Mouse (Mus musculus) intestine, embryonic 15.5 days (tissue): Measurements from ENCODE around the gene Apobr. TPM values are rescaled to one million over a fixed set of nuclear protein-coding genes. Genes with fewer than 3 reads are reported as not detected.

ENCODE experiments used
- ATAC-seq: fragments of 200-750 bp; cut with Nextera tagmentation; 2 replicates; pipeline ENCODE4 v1.8.0; 2017; ENCODE audit warnings: moderate TSS enrichment, moderate library complexity
- H3K27ac ChIP-seq: fragments of 300-500 bp; sonication (generic); 2 replicates; pipeline ENCODE4 v1.5.1; 2015; ENCODE audit warnings: mild to moderate bottlenecking, inconsistent platforms
- H3K27me3 ChIP-seq: fragments of 300-500 bp; sonication (generic); replicated peaks from 2 replicates; pipeline ENCODE4 v1.6.1; 2015; ENCODE audit warnings: inconsistent platforms
- H3K36me3 ChIP-seq: fragments of 300-500 bp; sonication (generic); 2 replicates; pipeline ENCODE4 v1.6.1; 2015; ENCODE audit warnings: inconsistent platforms
- H3K4me1 ChIP-seq: fragments of 300-500 bp; sonication (generic); replicated peaks from 2 replicates; pipeline ENCODE4 v1.6.1; 2015; ENCODE audit warnings: inconsistent platforms
- H3K4me2 ChIP-seq: fragments of 300-500 bp; sonication (generic); replicated peaks from 2 replicates; pipeline ENCODE4 v1.6.1; 2015; ENCODE audit warnings: mild to moderate bottlenecking, inconsistent platforms
- H3K4me3 ChIP-seq: fragments of 300-500 bp; sonication (generic); replicated peaks from 2 replicates; pipeline ENCODE4 v1.5.1; 2015; ENCODE audit warnings: inconsistent platforms
- H3K9ac ChIP-seq: fragments of 300-500 bp; sonication (generic); 2 replicates; pipeline ENCODE4 v1.6.1; 2015; ENCODE audit warnings: inconsistent platforms
- H3K9me3 ChIP-seq: fragments of 300-500 bp; sonication (generic); 2 replicates; pipeline ENCODE4 v1.6.1; 2016; ENCODE audit warnings: inconsistent platforms
- WGBS: fragments of 180-500 bp; shearing (Covaris S2); methylation state at CpG from one replicate; pipeline ENCODE4 v1.1.7; 2015; 5-methylcytosine and 5-hydroxymethylcytosine counted together
- polyA plus RNA-seq: library from polyadenylated mRNA; unstranded; fragments of >200 nt; fragmentation: Nextera tagmentation; extraction: Ambion mirVana; gene quantifications from 2 replicates; pipeline ENCODE4 v1.2.1, GENCODE M21; 2015

Gene Apobr
- polyA plus RNA-seq, 1 experiment from 2014 or later = 0.75 TPM

DNA sequence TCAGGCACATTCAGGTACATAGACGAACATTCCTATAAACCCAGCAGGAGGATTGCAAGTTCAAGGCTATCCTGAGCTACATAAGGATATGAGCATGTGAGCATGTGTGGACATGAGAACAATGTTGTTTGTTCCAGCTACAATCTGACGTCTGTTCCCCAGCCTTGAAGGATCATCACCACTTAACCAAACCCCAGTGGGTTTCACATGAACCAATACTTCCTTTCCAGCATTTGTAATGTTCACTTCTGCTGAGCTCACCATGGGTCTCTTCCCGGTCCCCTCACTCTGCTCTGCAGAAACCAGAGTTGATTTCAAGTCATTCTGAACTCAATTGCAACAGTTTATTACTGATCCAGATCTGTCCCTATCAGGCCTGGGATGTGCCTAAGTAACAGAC, 17.9 kb downstream of the Apobr start:
- Histone ChIP-seq H3K9me3 (no peaks in the 10 kb centered on the region), H3K36me3 (no peaks in the 10 kb centered on the region), H3K27me3 (no peaks in the 10 kb centered on the region), H3K4me1 (0 out of 2 replicates have a peak, but pooled peaks cover 3% of the 10 kb centered on the region), H3K4me2 (no peak overlapping the region), H3K9ac (no peak overlapping the region), H3K27ac (no peak overlapping the region), H3K4me3 (no peak overlapping the region)
- 75% methylated on average over 3 of the region's 3 CpGs for WGBS
- no peak for ATAC-seq

DNA sequence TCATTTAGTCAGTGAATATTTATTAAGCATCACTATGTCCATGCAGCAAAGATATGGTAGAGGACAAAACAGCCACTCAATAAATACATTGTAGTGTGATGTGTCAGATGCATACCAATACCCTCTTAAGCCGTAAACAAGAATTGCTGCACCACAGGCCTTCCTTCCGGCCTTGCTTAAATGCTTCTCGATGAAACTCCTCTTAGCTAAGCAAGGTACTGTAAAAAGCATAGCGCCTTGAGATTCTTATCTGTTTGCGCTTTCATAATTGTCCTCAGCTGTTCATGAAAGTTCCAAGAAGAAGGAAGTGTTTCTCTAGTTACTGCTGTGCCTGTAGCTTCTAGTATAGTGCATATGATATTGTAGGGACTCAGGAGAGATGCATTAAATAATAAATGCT, 21.9 kb downstream of the Apobr start:
- H3K4me1 ChIP-seq = 0 out of 2 replicates have a peak, but pooled peaks cover 3% of the 10 kb centered on the region
- no peaks in the 10 kb centered on the region for H3K27me3 ChIP-seq
- no peak overlapping the region for H3K27ac ChIP-seq
- H3K4me3 ChIP-seq = no peak overlapping the region
- no peak overlapping the region for H3K4me2 ChIP-seq
- no peaks in the 10 kb centered on the region for H3K36me3 ChIP-seq
- 0 out of 2 replicates have a peak, but pooled peaks have one; percentile 34 for ATAC-seq
- 66% methylated on average over 5 of the region's 5 CpGs for WGBS
- H3K9me3 ChIP-seq = no peaks in the 10 kb centered on the region
- no peak overlapping the region for H3K9ac ChIP-seq

DNA sequence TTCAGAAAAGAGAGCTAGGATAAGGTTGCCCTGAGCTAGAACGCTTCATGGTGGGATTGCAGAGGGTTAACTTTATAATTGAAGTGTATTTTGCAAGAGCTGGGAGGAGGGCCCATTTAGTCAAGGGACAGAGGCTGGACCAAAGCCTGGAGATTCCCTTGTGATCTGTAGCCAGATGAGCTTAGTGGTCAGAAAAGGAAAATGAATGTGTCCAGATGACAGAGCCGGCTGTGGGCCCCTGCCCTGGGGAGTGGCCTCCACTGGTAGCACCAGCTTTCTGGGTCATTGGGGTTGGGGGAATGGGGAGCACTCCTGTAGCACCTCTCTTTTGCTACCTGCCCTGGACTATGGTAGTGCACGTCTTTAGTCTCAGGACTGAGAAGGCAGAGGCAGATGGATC, 22.3 kb downstream of the Apobr start:
- H3K36me3 ChIP-seq = no peaks in the 10 kb centered on the region
- no peaks in the 10 kb centered on the region for H3K27me3 ChIP-seq
- H3K4me1 ChIP-seq = 0 out of 2 replicates have a peak, but pooled peaks cover 3% of the 10 kb centered on the region
- WGBS = 66% methylated on average over 3 of the region's 3 CpGs
- H3K9ac ChIP-seq = no peak overlapping the region
- no peak overlapping the region for H3K4me2 ChIP-seq
- no peak overlapping the region for H3K27ac ChIP-seq
- no peak for ATAC-seq
- H3K4me3 ChIP-seq = no peak overlapping the region
- H3K9me3 ChIP-seq = no peaks in the 10 kb centered on the region

DNA sequence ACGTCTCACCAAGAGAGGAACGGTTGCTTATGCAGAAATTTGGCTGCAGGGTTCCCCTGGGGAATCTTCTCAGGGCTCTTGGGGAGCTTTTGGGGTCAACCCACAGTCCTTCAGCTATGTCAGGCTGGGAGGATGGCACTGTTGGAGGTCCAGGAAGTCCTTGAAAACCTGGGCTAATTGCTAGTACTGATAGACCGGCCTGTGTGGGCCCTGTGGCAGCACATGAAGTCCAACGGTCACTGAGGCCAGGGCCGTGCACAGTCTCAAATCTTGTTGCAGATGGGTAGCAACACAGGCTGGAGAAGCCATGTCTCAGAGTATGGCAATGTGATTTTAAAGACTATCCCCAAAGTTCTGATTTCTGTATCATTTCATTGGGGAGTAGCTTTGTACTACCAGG, 23.1 kb downstream of the Apobr start:
- no peak for ATAC-seq
- Histone ChIP-seq H3K27me3 (no peaks in the 10 kb centered on the region), H3K4me3 (no peak overlapping the region), H3K36me3 (no peaks in the 10 kb centered on the region), H3K9me3 (no peaks in the 10 kb centered on the region), H3K9ac (no peak overlapping the region), H3K4me2 (no peak overlapping the region), H3K27ac (no peak overlapping the region), H3K4me1 (0 out of 2 replicates have a peak, but pooled peaks cover 3% of the 10 kb centered on the region)
- WGBS = 80% methylated on average over 5 of the region's 5 CpGs

DNA sequence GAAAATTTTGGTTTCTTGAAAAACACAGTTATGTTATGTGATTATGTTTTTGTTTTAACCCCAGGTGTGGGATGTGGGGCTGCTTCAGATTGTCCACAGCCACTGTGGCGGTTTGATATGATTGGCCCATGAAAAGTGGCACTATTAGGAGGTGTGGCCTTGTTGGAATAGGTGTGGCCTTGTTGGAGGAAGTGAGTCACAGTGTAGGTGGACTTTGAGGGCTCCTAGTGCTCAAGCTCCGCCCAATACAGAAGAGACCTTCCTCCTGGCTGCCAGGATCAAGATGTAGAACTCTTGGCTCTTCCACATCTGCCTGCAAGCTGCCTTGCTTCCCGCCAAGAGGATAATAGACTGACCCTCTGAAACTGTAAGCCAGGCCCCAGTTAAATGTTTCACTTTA, 28.0 kb downstream of the Apobr start:
- 81% methylated on average over 3 of the region's 3 CpGs for WGBS
- no peaks in the 10 kb centered on the region for H3K4me1 ChIP-seq
- no peak for ATAC-seq

DNA sequence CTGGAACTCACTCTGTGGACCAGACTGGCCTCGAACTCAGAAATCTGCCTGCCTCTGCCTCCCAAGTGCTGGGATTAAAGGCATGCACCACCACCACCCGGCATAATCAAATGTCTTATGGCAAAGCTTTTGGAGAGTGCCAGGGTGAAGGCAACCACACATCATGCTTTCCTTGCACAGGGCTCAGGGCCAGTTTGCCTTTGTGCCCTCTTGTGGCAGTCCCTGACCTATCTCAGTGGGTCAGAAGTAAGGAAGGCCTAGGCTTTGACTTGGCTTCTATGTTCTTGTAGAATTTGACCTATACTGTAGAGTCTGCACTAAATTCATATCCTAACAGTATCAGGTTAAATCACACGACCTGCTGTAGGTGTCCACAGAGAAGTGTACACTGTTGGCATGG, 32.0 kb downstream of the Apobr start:
- H3K4me1 ChIP-seq = no peaks in the 10 kb centered on the region

More for the DNA sequence above, 28.0 kb downstream of the Apobr start:
- Histone ChIP-seq H3K4me2 (no peak overlapping the region), H3K9ac (no peak overlapping the region), H3K9me3 (no peaks in the 10 kb centered on the region), H3K36me3 (no peaks in the 10 kb centered on the region), H3K27me3 (no peaks in the 10 kb centered on the region), H3K4me3 (no peak overlapping the region), H3K27ac (no peak overlapping the region)

DNA sequence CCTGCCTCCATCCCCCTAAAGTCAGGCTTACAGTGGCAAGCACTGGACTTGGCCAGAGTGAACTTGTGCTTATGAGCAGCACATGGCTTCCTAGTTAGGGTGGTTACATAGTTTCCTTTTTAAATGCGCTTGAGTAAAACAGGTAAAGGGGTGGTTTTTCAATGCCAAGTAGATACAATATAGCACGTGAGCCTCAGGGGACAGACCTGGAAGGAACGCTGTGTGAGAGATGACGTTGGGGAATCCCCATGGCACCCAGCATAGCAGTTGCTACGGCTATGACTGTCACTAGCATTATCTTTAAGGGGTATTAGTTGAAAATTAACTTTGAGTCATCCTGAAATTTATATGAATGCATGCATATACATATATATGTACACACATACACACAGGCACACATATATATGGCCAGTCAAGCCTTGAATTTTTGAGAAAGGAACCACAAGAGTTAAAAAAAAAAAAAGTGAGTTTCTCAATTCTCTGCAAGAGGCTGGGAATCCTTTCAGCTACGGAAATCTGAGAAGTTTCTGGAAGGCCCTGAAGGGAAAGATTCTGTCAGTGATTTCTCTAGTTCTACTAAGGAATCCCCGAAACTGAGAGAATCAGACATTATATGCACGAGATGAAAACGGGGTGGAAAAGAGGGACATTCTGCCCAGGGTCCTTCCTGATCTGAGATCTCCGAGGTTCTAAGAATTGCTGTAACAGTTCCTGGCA, 35.0 kb downstream of the Apobr start:
- no peak for ATAC-seq
- H3K4me2 ChIP-seq = no peak overlapping the region

More for the DNA sequence above, 32.0 kb downstream of the Apobr start:
- Histone ChIP-seq H3K9ac (no peak overlapping the region), H3K9me3 (no peaks in the 10 kb centered on the region), H3K4me3 (no peak overlapping the region), H3K4me2 (no peak overlapping the region), H3K27me3 (no peaks in the 10 kb centered on the region), H3K27ac (no peak overlapping the region), H3K36me3 (no peaks in the 10 kb centered on the region)
- 69% methylated on average over 3 of the region's 3 CpGs for WGBS
- ATAC-seq = no peak

DNA sequence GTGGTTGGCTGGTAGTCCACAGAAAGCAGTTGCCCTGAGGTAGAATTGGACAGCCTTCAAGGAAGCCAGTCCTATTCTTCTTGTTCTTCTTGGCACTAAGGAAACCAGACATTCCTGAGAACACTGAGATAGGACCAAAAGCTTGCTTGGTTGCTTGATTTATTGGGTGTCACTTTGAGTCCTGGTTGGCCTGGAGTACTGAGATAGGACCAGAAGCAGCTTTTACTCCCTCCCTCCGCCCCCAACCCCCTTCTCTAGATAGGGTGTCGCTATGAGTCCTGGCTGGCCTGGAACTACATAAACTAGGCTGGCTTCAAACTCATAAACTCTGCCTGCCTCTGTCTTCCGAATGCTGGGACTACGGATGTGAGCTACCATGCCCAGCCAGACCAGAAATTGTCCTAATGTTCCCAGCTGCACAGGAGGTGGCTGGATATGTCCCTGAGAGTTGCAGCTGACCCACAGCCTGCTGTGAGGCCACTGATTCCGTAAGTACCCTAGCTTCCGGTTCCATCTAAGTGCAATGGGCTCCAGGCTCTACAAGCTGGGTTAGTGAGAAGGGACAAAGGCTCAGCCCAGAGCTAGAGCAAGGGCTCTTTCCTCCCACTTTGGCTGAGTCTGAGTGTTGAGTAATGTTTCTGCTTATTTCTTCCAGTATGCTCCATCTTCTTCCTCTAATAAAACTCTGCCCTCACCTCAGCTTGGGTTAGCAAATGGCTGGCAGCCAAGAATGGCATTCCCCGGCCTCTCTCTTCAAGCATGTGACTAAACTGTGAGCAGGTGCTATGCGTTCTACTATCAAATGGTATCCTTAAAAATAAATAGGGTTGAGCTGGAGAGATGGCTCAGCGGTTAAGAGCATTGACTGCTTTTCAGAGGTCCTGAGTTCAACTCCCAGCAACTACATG, 37.0 kb downstream of the Apobr start:
- Histone ChIP-seq H3K9me3 (no peaks in the 10 kb centered on the region), H3K27me3 (no peaks in the 10 kb centered on the region), H3K4me1 (peaks cover 7% of the 10 kb centered on the region), H3K9ac (no peak overlapping the region; the same call in 1 of the 2 replicates), H3K36me3 (no peaks in the 10 kb centered on the region), H3K4me3 (no peak overlapping the region), H3K4me2 (no peak overlapping the region), H3K27ac (no peak overlapping the region)
- ATAC-seq = no peak
- 72% methylated on average over 9 of the region's 9 CpGs for WGBS

More for the DNA sequence above, 35.0 kb downstream of the Apobr start:
- Histone ChIP-seq H3K36me3 (no peaks in the 10 kb centered on the region), H3K27me3 (no peaks in the 10 kb centered on the region), H3K9ac (no peak overlapping the region), H3K4me3 (no peak overlapping the region), H3K27ac (no peak overlapping the region), H3K4me1 (no peaks in the 10 kb centered on the region), H3K9me3 (no peaks in the 10 kb centered on the region)
- WGBS = 73% methylated on average over 10 of the region's 10 CpGs

DNA sequence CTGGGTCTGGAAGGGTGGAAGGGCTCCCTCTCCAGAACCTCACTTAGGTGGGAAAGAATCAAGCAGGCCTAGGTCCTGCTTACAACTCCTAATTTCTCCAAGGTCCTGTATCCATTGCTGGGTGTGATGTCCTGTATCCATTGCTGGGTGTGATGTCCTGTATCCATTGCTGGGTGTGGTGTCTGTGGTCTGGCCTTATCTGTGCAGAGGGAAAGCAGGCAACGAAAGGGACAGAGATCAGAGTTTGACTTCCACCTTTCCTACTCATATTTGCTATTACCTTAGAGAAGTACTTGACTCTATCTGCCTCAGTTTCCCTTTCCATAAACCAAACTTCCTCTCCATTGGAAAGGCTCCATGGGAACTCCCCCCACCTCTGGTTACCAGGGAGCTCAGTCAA, 38.6 kb downstream of the Apobr start:
- 86% methylated on average over 1 of the region's 1 CpGs for WGBS
- peaks cover 7% of the 10 kb centered on the region for H3K4me1 ChIP-seq
- no peaks in the 10 kb centered on the region for H3K9me3 ChIP-seq
- H3K4me2 ChIP-seq = no peak overlapping the region
- no peak overlapping the region for H3K9ac ChIP-seq
- no peaks in the 10 kb centered on the region for H3K27me3 ChIP-seq
- H3K27ac ChIP-seq = no peak overlapping the region
- ATAC-seq = no peak
- H3K4me3 ChIP-seq = no peak overlapping the region
- no peaks in the 10 kb centered on the region for H3K36me3 ChIP-seq

DNA sequence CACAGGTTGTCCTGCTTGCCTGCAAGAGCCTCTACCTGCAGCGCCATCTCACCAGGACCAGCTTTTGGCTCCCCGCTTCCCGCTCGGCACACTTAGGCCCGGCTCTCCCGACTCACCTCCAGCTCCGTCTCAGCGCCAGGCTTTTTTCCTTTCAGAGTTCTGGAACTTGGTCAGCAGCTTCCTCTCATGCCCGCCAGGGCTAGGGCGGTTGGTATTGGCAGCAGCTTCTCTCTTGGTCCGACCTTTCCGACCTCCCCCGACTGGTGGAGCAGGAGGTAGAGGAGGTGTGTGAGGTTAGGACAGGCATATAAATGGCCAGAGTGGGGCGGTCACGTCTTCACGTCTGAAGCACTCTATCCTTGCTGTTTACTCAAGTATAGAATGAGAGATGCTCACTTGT, 40.0 kb downstream of the Apobr start:
- H3K4me2 ChIP-seq = 0 out of 2 replicates have a peak overlapping the region, but pooled peaks have one; percentile 14
- ATAC-seq = no peak
- no peak overlapping the region for H3K27ac ChIP-seq
- WGBS = 76% methylated on average over 16 of the region's 16 CpGs
- no peaks in the 10 kb centered on the region for H3K36me3 ChIP-seq
- H3K4me3 ChIP-seq = no peak overlapping the region
- no peaks in the 10 kb centered on the region for H3K27me3 ChIP-seq
- H3K4me1 ChIP-seq = peaks cover 7% of the 10 kb centered on the region
- no peaks in the 10 kb centered on the region for H3K9me3 ChIP-seq
- no peak overlapping the region for H3K9ac ChIP-seq

DNA sequence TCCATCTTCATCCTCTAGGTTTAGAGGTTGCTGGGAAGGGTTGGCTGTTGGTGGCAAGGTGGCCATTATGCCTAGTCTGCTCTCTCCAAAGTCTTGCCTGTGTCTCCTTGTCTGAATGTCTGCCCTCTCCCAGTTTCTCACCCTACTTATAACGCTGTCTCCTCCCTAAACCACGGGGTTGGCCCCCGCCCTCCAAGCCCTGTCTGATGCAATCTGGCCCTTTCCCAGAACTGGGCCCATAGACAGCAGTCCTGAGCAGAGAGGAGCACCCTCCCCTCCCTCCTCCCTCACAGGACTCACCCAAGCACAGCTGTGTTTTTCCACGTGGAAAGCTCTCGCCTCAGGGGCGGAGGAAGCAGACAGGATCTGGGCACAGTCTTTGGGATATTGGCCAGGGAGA, 40.6 kb downstream of the Apobr start:
- Histone ChIP-seq H3K9me3 (no peaks in the 10 kb centered on the region), H3K4me3 (no peak overlapping the region), H3K27ac (no peak overlapping the region), H3K9ac (no peak overlapping the region), H3K4me1 (peaks cover 7% of the 10 kb centered on the region), H3K36me3 (no peaks in the 10 kb centered on the region), H3K4me2 (peak overlapping the region; percentile 14; the same call in 1 of the 2 replicates), H3K27me3 (no peaks in the 10 kb centered on the region)
- ATAC-seq = peak; percentile 86
- 39% methylated on average over 6 of the region's 6 CpGs for WGBS

DNA sequence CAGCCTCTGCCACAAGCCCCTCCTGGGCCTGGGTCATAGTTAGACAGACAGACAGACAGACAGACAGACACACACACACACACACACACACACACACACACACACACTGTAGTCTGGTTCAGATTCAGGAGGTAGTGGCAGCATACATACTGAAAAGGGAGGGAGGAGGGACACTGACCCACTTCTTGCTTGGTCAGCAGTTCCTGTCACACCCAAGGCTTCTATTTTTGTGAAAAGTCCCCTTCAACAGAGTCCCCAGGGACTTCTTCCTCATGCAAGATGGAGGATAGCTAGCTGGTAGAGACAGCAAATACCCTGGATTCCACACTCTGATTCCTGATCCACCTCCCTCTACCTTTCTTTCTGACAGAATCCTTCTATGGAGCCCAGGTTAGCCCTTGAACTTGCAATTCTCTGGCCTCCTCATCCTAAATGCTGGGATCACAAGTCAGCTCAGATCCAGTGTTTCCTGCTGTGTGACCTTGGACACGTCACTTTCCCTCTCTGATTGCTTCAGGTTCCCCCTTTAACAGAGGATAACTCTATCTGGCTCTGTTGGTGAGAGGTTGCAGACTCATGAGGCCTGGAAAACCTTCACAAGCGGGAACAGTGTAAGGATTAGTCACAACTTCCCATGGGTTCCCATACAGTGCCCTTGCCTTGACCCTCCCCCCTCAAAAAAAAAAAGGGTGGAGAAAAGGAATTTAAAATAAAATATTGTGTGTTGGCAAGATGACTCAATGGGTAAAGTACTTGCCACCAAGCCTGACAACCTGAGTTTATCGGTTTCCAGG, 41.3 kb downstream of the Apobr start:
- no peaks in the 10 kb centered on the region for H3K36me3 ChIP-seq
- WGBS = 81% methylated on average over 3 of the region's 3 CpGs
- no peaks in the 10 kb centered on the region for H3K27me3 ChIP-seq
- H3K27ac ChIP-seq = no peak overlapping the region
- H3K9ac ChIP-seq = no peak overlapping the region
- H3K4me2 ChIP-seq = no peak overlapping the region
- H3K4me3 ChIP-seq = no peak overlapping the region
- H3K4me1 ChIP-seq = peaks cover 10% of the 10 kb centered on the region
- H3K9me3 ChIP-seq = no peaks in the 10 kb centered on the region
- ATAC-seq = no peak
